Mouse (Mus musculus) heart, embryonic 13.5 days (tissue): ENCODE measurements around the gene Ankrd13c. TPM values are rescaled to one million over a fixed set of nuclear protein-coding genes. Genes with fewer than 3 reads are reported as not detected.
"Not testable (repeated sequence)": the region's sequence is repeated elsewhere in the genome, so short reads cannot be mapped to it uniquely, and the experiment has no call there.

Experiments
- ATAC-seq: fragments of 200-750 bp; cut with Nextera tagmentation; 2 replicates; pipeline ENCODE4 v1.8.0; 2017; ENCODE audit warnings: moderate TSS enrichment; ENCODE audit not compliant: insufficient number of reproducible peaks, low FRiP score, low TSS enrichment; ENCODE audit errors: extremely low read depth
- H3K27ac ChIP-seq: fragments of 300-500 bp; sonication (generic); replicated peaks from 2 replicates; pipeline ENCODE4 v1.5.1; 2015; ENCODE audit warnings: moderate library complexity, mild to moderate bottlenecking, inconsistent platforms
- H3K27me3 ChIP-seq: fragments of 300-500 bp; sonication (generic); replicated peaks from 2 replicates; pipeline ENCODE4 v1.6.1; 2015; ENCODE audit warnings: mild to moderate bottlenecking, inconsistent platforms
- H3K36me3 ChIP-seq: fragments of 300-500 bp; sonication (generic); 2 replicates; pipeline ENCODE4 v1.6.1; 2015; ENCODE audit warnings: mild to moderate bottlenecking, inconsistent platforms
- H3K4me1 ChIP-seq: fragments of 300-500 bp; sonication (generic); 2 replicates; pipeline ENCODE4 v1.6.1; 2015; ENCODE audit warnings: inconsistent platforms
- H3K4me2 ChIP-seq: fragments of 300-500 bp; sonication (generic); 2 replicates; pipeline ENCODE4 v1.6.1; 2015; ENCODE audit warnings: inconsistent platforms, mild to moderate bottlenecking, moderate library complexity
- H3K4me3 ChIP-seq: fragments of 300-500 bp; sonication (generic); 2 replicates; pipeline ENCODE4 v1.5.1; 2015; ENCODE audit warnings: moderate library complexity, mild to moderate bottlenecking, inconsistent platforms
- H3K9ac ChIP-seq: fragments of 300-500 bp; sonication (generic); 2 replicates; pipeline ENCODE4 v1.6.1; 2015; ENCODE audit warnings: inconsistent platforms, mild to moderate bottlenecking, moderate library complexity
- H3K9me3 ChIP-seq: fragments of 300-500 bp; sonication (generic); 2 replicates; pipeline ENCODE4 v1.6.1; 2016; ENCODE audit warnings: inconsistent platforms
- WGBS: fragments of 180-500 bp; shearing (Covaris S2); methylation state at CpG from one replicate; pipeline ENCODE4 v1.1.7; 2015; ENCODE audit warnings: mixed read lengths; 5-methylcytosine and 5-hydroxymethylcytosine counted together
- polyA plus RNA-seq: library from polyadenylated mRNA; unstranded; fragments of >200 nt; fragmentation: Nextera tagmentation; extraction: Ambion mirVana; gene quantifications from 2 replicates; pipeline ENCODE4 v1.2.1, GENCODE M21; 2015

Ankrd13c gene
- polyA plus RNA-seq, 1 experiment from 2014 or later = 19.0 TPM

- Histone ChIP-seq H3K9ac (no peak overlapping the region), H3K9me3 (no peaks in the 10 kb centered on the region), H3K27ac (no peak overlapping the region), H3K27me3 (no peaks in the 10 kb centered on the region; the same call in 1 of the 2 replicates), H3K4me1 (peaks cover 6% of the 10 kb centered on the region), H3K4me3 (no peak overlapping the region), H3K4me2 (no peak overlapping the region), H3K36me3 (no peaks in the 10 kb centered on the region)
- WGBS = 86% methylated on average over 14 of the region's 14 CpGs
- ATAC-seq = no peak
These were observed 21.1 kb upstream of the Ankrd13c start for GRCm38 (mm10) chr3:157925706-157926510.

GRCm38 (mm10) chr3:157926761-157927160, 20.3 kb upstream of the Ankrd13c start:
- Histone ChIP-seq H3K4me1 (peaks cover 6% of the 10 kb centered on the region), H3K9ac (no peak overlapping the region), H3K27ac (no peak overlapping the region), H3K4me3 (no peak overlapping the region), H3K4me2 (no peak overlapping the region), H3K36me3 (no peaks in the 10 kb centered on the region), H3K27me3 (no peaks in the 10 kb centered on the region; the same call in 1 of the 2 replicates), H3K9me3 (no peaks in the 10 kb centered on the region)
- WGBS = 46% methylated on average over 2 of the region's 2 CpGs
- no peak for ATAC-seq

GRCm38 (mm10) chr3:157928731-157929130, 18.3 kb upstream of the Ankrd13c start:
- ATAC-seq = no peak

GRCm38 (mm10) chr3:157929417-157929816, 17.6 kb upstream of the Ankrd13c start:
- Histone ChIP-seq H3K4me1 (peaks cover 3% of the 10 kb centered on the region), H3K27me3 (no peaks in the 10 kb centered on the region; the same call in 1 of the 2 replicates), H3K36me3 (no peaks in the 10 kb centered on the region), H3K9me3 (no peaks in the 10 kb centered on the region), H3K4me3 (no peak overlapping the region), H3K4me2 (no peak overlapping the region), H3K9ac (no peak overlapping the region), H3K27ac (no peak overlapping the region)
- ATAC-seq = no peak
- 69% methylated on average over 1 of the region's 1 CpGs for WGBS

More at GRCm38 (mm10) chr3:157928731-157929130, 18.3 kb upstream of the Ankrd13c start:
- WGBS = 73% methylated on average over 2 of the region's 2 CpGs
- no peak overlapping the region for H3K4me2 ChIP-seq
- no peak overlapping the region for H3K27ac ChIP-seq
- no peaks in the 10 kb centered on the region for H3K9me3 ChIP-seq
- no peak overlapping the region for H3K4me3 ChIP-seq
- no peaks in the 10 kb centered on the region for H3K36me3 ChIP-seq
- no peak overlapping the region for H3K9ac ChIP-seq
- peaks cover 6% of the 10 kb centered on the region for H3K4me1 ChIP-seq
- no peaks in the 10 kb centered on the region; the same call in 1 of the 2 replicates for H3K27me3 ChIP-seq

GRCm38 (mm10) chr3:157931592-157931991, 15.4 kb upstream of the Ankrd13c start:
- Histone ChIP-seq H3K36me3 (no peaks in the 10 kb centered on the region), H3K4me1 (no peaks in the 10 kb centered on the region), H3K9me3 (no peaks in the 10 kb centered on the region), H3K4me3 (no peak overlapping the region), H3K9ac (no peak overlapping the region), H3K27me3 (no peaks in the 10 kb centered on the region), H3K27ac (no peak overlapping the region), H3K4me2 (no peak overlapping the region)
- 49% methylated on average over 3 of the region's 3 CpGs for WGBS
- no peak for ATAC-seq

GRCm38 (mm10) chr3:157932074-157932473, 15.0 kb upstream of the Ankrd13c start:
- Histone ChIP-seq H3K36me3 (no peaks in the 10 kb centered on the region), H3K9ac (no peak overlapping the region), H3K4me3 (no peak overlapping the region), H3K9me3 (no peaks in the 10 kb centered on the region), H3K27ac (no peak overlapping the region), H3K27me3 (no peaks in the 10 kb centered on the region), H3K4me2 (no peak overlapping the region), H3K4me1 (no peaks in the 10 kb centered on the region)
- ATAC-seq = no peak
- 34% methylated on average over 3 of the region's 3 CpGs for WGBS

DNA sequence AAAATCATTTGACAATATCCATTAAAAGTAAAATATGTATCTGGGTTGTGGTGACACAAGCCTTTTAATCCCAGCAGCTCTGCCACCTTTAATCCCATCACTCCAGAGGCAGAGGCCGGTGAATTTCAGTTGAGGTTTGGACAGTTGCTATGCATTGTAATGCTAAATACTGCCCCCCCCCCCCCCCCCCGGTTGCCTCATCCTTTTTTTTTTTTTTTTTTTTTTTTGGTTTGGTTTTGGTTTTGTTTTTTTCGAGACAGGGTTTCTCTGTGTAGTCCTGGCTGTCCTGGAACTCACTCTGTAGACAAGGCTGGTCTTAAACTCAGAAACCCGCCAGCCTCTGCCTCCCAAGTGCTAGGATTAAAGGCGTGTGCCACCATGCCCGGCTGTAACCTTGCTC, 13.8 kb upstream of the Ankrd13c start:
- not testable (repeated sequence) for H3K4me1 ChIP-seq, H3K4me3 ChIP-seq, H3K9me3 ChIP-seq, H3K9ac ChIP-seq, H3K4me2 ChIP-seq, H3K27me3 ChIP-seq, H3K27ac ChIP-seq, H3K36me3 ChIP-seq, ATAC-seq
- WGBS = 61% methylated on average over 5 of the region's 6 CpGs

GRCm38 (mm10) chr3:157934301-157934823, 12.7 kb upstream of the Ankrd13c start:
- H3K4me1 ChIP-seq = no peaks in the 10 kb centered on the region
- no peaks in the 10 kb centered on the region for H3K36me3 ChIP-seq
- H3K4me3 ChIP-seq = no peak overlapping the region
- no peak overlapping the region for H3K4me2 ChIP-seq
- no peak overlapping the region for H3K27ac ChIP-seq
- ATAC-seq = no peak
- WGBS = 69% methylated on average over 3 of the region's 3 CpGs
- no peaks in the 10 kb centered on the region for H3K9me3 ChIP-seq
- H3K27me3 ChIP-seq = no peaks in the 10 kb centered on the region
- H3K9ac ChIP-seq = no peak overlapping the region

GRCm38 (mm10) chr3:157938585-157938984, 8.5 kb upstream of the Ankrd13c start:
- peaks cover 3% of the 10 kb centered on the region; the same call in 1 of the 2 replicates for H3K27me3 ChIP-seq
- 64% methylated on average over 2 of the region's 2 CpGs for WGBS
- H3K9ac ChIP-seq = no peak overlapping the region
- no peak for ATAC-seq
- H3K4me2 ChIP-seq = no peak overlapping the region
- H3K4me1 ChIP-seq = no peaks in the 10 kb centered on the region
- no peak overlapping the region for H3K27ac ChIP-seq
- no peaks in the 10 kb centered on the region for H3K36me3 ChIP-seq
- H3K4me3 ChIP-seq = no peak overlapping the region
- no peaks in the 10 kb centered on the region for H3K9me3 ChIP-seq

GRCm38 (mm10) chr3:157947383-157948280, 593 bp downstream of the Ankrd13c start:
- peak overlapping the region; percentile 98 for H3K27ac ChIP-seq

GRCm38 (mm10) chr3:157952716-157953115, 5.7 kb downstream of the Ankrd13c start:
- ATAC-seq = no peak
- H3K9ac ChIP-seq = no peak overlapping the region
- no peaks in the 10 kb centered on the region for H3K9me3 ChIP-seq
- H3K27me3 ChIP-seq = no peaks in the 10 kb centered on the region
- H3K36me3 ChIP-seq = 0 out of 2 replicates have a peak, but pooled peaks cover 7% of the 10 kb centered on the region
- H3K27ac ChIP-seq = no peak overlapping the region
- H3K4me1 ChIP-seq = peaks cover 26% of the 10 kb centered on the region
- WGBS = 84% methylated on average over 2 of the region's 2 CpGs
- no peak overlapping the region for H3K4me2 ChIP-seq
- H3K4me3 ChIP-seq = no peak overlapping the region

More at GRCm38 (mm10) chr3:157947383-157948280, 593 bp downstream of the Ankrd13c start:
- WGBS = under 1% methylated on average over 92 of the region's 93 CpGs
- Histone ChIP-seq H3K36me3 (0 out of 2 replicates have a peak, but pooled peaks cover 7% of the 10 kb centered on the region), H3K4me1 (peaks cover 29% of the 10 kb centered on the region), H3K27me3 (no peaks in the 10 kb centered on the region; the same call in 1 of the 2 replicates), H3K4me3 (peak overlapping the region; percentile 99), H3K9ac (peak overlapping the region; percentile 95), H3K9me3 (no peaks in the 10 kb centered on the region), H3K4me2 (peak overlapping the region; percentile 98)
- peak; percentile 68 for ATAC-seq
